Mouse (Mus musculus): Measurements from ENCODE around the gene Cntn5.

Gene Cntn5

GRCm38 (mm10) chr9:10229716-10230115 lies 674.9 kb downstream of the Cntn5 start:
- Histone ChIP-seq H3K9me3 (ENCODE audit: low read length) (peaks cover 5% of the 10 kb centered on the region; the same call in 1 of the 2 replicates), H3K27me3 (ENCODE audit: insufficient read depth, low read length) (no peaks in the 10 kb centered on the region), H3K4me1 (replicated peaks; ENCODE audit: low read depth, low read length) (peaks cover 24% of the 10 kb centered on the region), H3K4me3 (replicated peaks; ENCODE audit: low read length) (no peak overlapping the region), H3K36me3 (ENCODE audit: insufficient read depth, low read length) (no peaks in the 10 kb centered on the region)
- no peak for TF ChIP-seq CTCF (conservative IDR thresholded peaks at IDR 0.05; ENCODE audit: low read length)
- TF ChIP-seq NANOG (IDR thresholded peaks at IDR 0.05; ENCODE audit: borderline replicate concordance, low read length) = no peak
- no peak for TF ChIP-seq POU5F1 (IDR thresholded peaks at IDR 0.05; ENCODE audit: borderline replicate concordance, low read length)

- Histone ChIP-seq H3K4me3 (replicated peaks; ENCODE audit: low read length) (no peak overlapping the region), H3K4me1 (replicated peaks; ENCODE audit: low read depth, low read length) (peaks cover 8% of the 10 kb centered on the region), H3K36me3 (ENCODE audit: insufficient read depth, low read length) (no peaks in the 10 kb centered on the region), H3K27me3 (ENCODE audit: insufficient read depth, low read length) (no peaks in the 10 kb centered on the region), H3K9me3 (ENCODE audit: low read length) (peaks cover 4% of the 10 kb centered on the region; the same call in 1 of the 2 replicates)
- TF ChIP-seq POU5F1 (IDR thresholded peaks at IDR 0.05; ENCODE audit: borderline replicate concordance, low read length) (no peak), NANOG (IDR thresholded peaks at IDR 0.05; ENCODE audit: borderline replicate concordance, low read length) (no peak), CTCF (conservative IDR thresholded peaks at IDR 0.05; ENCODE audit: low read length) (no peak)
These were observed 678.6 kb downstream of the Cntn5 start for GRCm38 (mm10) chr9:10226013-10226412.

- no peaks in the 10 kb centered on the region for H3K4me1 ChIP-seq (replicated peaks; ENCODE audit: low read depth, low read length)
- no peak overlapping the region for H3K4me3 ChIP-seq (replicated peaks; ENCODE audit: low read length)
- no peaks in the 10 kb centered on the region for H3K27me3 ChIP-seq (ENCODE audit: insufficient read depth, low read length)
- H3K9me3 ChIP-seq (ENCODE audit: low read length) = peaks cover 22% of the 10 kb centered on the region
- no peaks in the 10 kb centered on the region for H3K36me3 ChIP-seq (ENCODE audit: insufficient read depth, low read length)
- TF ChIP-seq NANOG (IDR thresholded peaks at IDR 0.05; ENCODE audit: borderline replicate concordance, low read length) (peak; percentile 72; the same call in 1 of the 2 replicates), CTCF (conservative IDR thresholded peaks at IDR 0.05; ENCODE audit: low read length) (no peak)
These were observed 718.5 kb downstream of the Cntn5 start for GRCm38 (mm10) chr9:10186063-10186462.

GRCm38 (mm10) chr9:10170526-10170925 lies 734.0 kb downstream of the Cntn5 start:
- Histone ChIP-seq H3K4me1 (replicated peaks; ENCODE audit: low read depth, low read length) (no peaks in the 10 kb centered on the region), H3K4me3 (replicated peaks; ENCODE audit: low read length) (no peak overlapping the region)

GRCm38 (mm10) chr9:10121350-10122057 lies 783.1 kb downstream of the Cntn5 start:
- TF ChIP-seq CTCF (conservative IDR thresholded peaks at IDR 0.05; ENCODE audit: low read length) (no peak), POU5F1 (IDR thresholded peaks at IDR 0.05; ENCODE audit: borderline replicate concordance, low read length) (no peak)
- Histone ChIP-seq H3K27me3 (ENCODE audit: insufficient read depth, low read length) (no peaks in the 10 kb centered on the region), H3K4me3 (replicated peaks; ENCODE audit: low read length) (no peak overlapping the region), H3K36me3 (ENCODE audit: insufficient read depth, low read length) (no peaks in the 10 kb centered on the region), H3K9me3 (ENCODE audit: low read length) (peaks cover 4% of the 10 kb centered on the region), H3K4me1 (replicated peaks; ENCODE audit: low read depth, low read length) (no peaks in the 10 kb centered on the region)

More at GRCm38 (mm10) chr9:10170526-10170925, 734.0 kb downstream of the Cntn5 start:
- TF ChIP-seq CTCF (conservative IDR thresholded peaks at IDR 0.05; ENCODE audit: low read length) = no peak
- TF ChIP-seq POU5F1 (IDR thresholded peaks at IDR 0.05; ENCODE audit: borderline replicate concordance, low read length) = no peak
- TF ChIP-seq NANOG (IDR thresholded peaks at IDR 0.05; ENCODE audit: borderline replicate concordance, low read length) = no peak
- H3K9me3 ChIP-seq (ENCODE audit: low read length) = peaks cover 8% of the 10 kb centered on the region; the same call in 1 of the 2 replicates
- H3K36me3 ChIP-seq (ENCODE audit: insufficient read depth, low read length) = no peaks in the 10 kb centered on the region
- H3K27me3 ChIP-seq (ENCODE audit: insufficient read depth, low read length) = no peaks in the 10 kb centered on the region

- Histone ChIP-seq H3K9me3 (ENCODE audit: low read length) (peaks cover 4% of the 10 kb centered on the region), H3K36me3 (ENCODE audit: insufficient read depth, low read length) (no peaks in the 10 kb centered on the region), H3K27me3 (ENCODE audit: insufficient read depth, low read length) (no peaks in the 10 kb centered on the region), H3K4me1 (replicated peaks; ENCODE audit: low read depth, low read length) (no peaks in the 10 kb centered on the region), H3K4me3 (replicated peaks; ENCODE audit: low read length) (no peak overlapping the region)
- TF ChIP-seq POU5F1 (IDR thresholded peaks at IDR 0.05; ENCODE audit: borderline replicate concordance, low read length) (no peak), NANOG (IDR thresholded peaks at IDR 0.05; ENCODE audit: borderline replicate concordance, low read length) (no peak), CTCF (conservative IDR thresholded peaks at IDR 0.05; ENCODE audit: low read length) (no peak)
These were observed 788.0 kb downstream of the Cntn5 start for GRCm38 (mm10) chr9:10116581-10116980.

- no peak for TF ChIP-seq NANOG (IDR thresholded peaks at IDR 0.05; ENCODE audit: borderline replicate concordance, low read length)
- no peak for TF ChIP-seq CTCF (conservative IDR thresholded peaks at IDR 0.05; ENCODE audit: low read length)
- TF ChIP-seq POU5F1 (IDR thresholded peaks at IDR 0.05; ENCODE audit: borderline replicate concordance, low read length) = no peak
- no peak overlapping the region for H3K4me3 ChIP-seq (replicated peaks; ENCODE audit: low read length)
- H3K36me3 ChIP-seq (ENCODE audit: insufficient read depth, low read length) = no peaks in the 10 kb centered on the region
- H3K9me3 ChIP-seq (ENCODE audit: low read length) = no peaks in the 10 kb centered on the region
- no peaks in the 10 kb centered on the region for H3K4me1 ChIP-seq (replicated peaks; ENCODE audit: low read depth, low read length)
- H3K27me3 ChIP-seq (ENCODE audit: insufficient read depth, low read length) = no peaks in the 10 kb centered on the region
These were observed 795.4 kb downstream of the Cntn5 start for GRCm38 (mm10) chr9:10109156-10109555.

GRCm38 (mm10) chr9:10107861-10108260 lies 796.7 kb downstream of the Cntn5 start:
- Histone ChIP-seq H3K9me3 (ENCODE audit: low read length) (no peaks in the 10 kb centered on the region), H3K36me3 (ENCODE audit: insufficient read depth, low read length) (no peaks in the 10 kb centered on the region), H3K27me3 (ENCODE audit: insufficient read depth, low read length) (no peaks in the 10 kb centered on the region), H3K4me1 (replicated peaks; ENCODE audit: low read depth, low read length) (no peaks in the 10 kb centered on the region), H3K4me3 (replicated peaks; ENCODE audit: low read length) (no peak overlapping the region)
- no peak for TF ChIP-seq CTCF (conservative IDR thresholded peaks at IDR 0.05; ENCODE audit: low read length)
- TF ChIP-seq POU5F1 (IDR thresholded peaks at IDR 0.05; ENCODE audit: borderline replicate concordance, low read length) = no peak
- TF ChIP-seq NANOG (IDR thresholded peaks at IDR 0.05; ENCODE audit: borderline replicate concordance, low read length) = no peak
